Mouse (Mus musculus) lung, adult 2 months (tissue): Measurements from ENCODE around the gene Prdm2.

Experiments used
- CTCF ChIP-seq: fragments of 200-500 bp; IDR thresholded peaks from 2 replicates; pipeline ENCODE4 v1.5.1; 2011; ENCODE audit warnings: mild to moderate bottlenecking, low read length, control low read depth; ENCODE audit not compliant: insufficient read depth
- POLR2A ChIP-seq: fragments of 200-500 bp; IDR thresholded peaks from 2 replicates; pipeline ENCODE4 v1.6.1; 2011; ENCODE audit warnings: low read depth, mild to moderate bottlenecking, control low read depth, low read length, borderline replicate concordance; ENCODE audit errors: extremely low read depth

GRCm38 (mm10) chr4:143188571-143189191 is 24.1 kb downstream of the Prdm2 start:
- TF ChIP-seq CTCF = no peak
- TF ChIP-seq POLR2A = no peak
